Mouse (Mus musculus) 416B (cell line): ENCODE measurements around the gene Ank3.

Source experiments
- DNase-seq: peaks from one replicate; pipeline ENCODE4 v3.0.0; 2011; ENCODE audit warnings: low read depth

Gene Ank3

GRCm38 (mm10) chr10:69720899-69721490 is 322.4 kb downstream of the Ank3 start:
- DNase-seq = peak; percentile 5

- no peak for DNase-seq
Measured at GRCm38 (mm10) chr10:69724159-69724558, 325.6 kb downstream of the Ank3 start.

DNA sequence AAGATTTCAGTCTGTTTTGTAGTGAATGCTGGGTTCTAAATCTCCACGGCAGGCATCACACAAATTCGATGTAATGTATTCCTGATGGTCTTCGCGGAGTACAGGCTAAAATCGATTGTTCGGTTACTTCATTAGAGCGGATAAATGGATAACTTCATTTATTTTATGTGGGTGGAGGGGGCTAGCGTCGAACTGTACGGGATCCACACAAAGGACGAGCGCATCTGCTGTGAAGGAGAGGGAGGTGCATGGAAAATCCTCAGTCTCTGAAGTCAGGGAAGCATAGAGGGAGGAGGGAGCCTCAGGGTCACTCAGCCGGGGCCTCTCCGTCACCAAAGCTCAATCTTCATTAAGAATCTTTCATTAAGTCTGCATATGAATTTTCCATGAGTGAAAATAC is 326.5 kb downstream of the Ank3 start:
- no peak for DNase-seq

DNA sequence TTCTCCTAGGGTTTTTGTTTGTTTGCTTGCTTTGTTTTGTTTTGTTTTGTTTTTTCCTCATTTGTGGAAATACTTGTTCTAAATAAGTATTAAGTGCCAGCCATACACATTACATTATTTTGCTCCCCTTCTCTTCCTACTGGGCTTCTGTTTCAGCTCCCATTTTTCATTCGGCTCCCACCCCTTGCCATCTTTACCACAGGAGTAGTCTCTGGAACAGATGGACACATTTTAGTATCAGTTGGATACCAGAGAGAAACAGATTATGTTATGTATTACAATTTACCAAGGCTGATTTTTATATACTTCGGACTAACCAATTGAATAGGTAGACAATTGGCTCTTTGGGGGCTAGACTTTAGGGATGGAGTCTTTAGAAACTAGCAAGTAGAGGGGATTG is 327.7 kb downstream of the Ank3 start:
- no peak for DNase-seq

GRCm38 (mm10) chr10:69726806-69727205 is 328.2 kb downstream of the Ank3 start:
- no peak for DNase-seq

- no peak for DNase-seq
Measured at GRCm38 (mm10) chr10:69728876-69729275, 330.3 kb downstream of the Ank3 start.

GRCm38 (mm10) chr10:69730351-69730871 is 331.8 kb downstream of the Ank3 start:
- no peak for DNase-seq

DNA sequence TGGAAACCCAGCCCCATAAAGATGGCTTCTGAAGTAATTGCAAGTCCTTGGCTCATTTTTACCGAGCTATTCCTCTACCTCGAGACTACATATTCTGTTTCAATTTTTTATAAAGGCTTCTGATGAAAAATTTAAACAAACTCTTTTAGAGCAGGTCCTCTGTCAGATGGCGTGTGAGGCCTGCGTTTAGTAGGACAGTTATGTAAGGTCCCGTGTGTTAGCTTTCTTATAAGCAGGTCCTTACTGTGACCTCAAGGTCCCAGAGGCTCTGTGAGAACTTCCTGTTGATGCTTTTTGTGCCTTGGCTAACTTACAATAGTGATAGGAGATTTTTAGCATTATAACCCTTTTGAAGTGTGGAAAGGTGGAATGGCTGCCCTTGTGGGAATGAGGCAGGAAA is 332.8 kb downstream of the Ank3 start:
- no peak for DNase-seq

DNA sequence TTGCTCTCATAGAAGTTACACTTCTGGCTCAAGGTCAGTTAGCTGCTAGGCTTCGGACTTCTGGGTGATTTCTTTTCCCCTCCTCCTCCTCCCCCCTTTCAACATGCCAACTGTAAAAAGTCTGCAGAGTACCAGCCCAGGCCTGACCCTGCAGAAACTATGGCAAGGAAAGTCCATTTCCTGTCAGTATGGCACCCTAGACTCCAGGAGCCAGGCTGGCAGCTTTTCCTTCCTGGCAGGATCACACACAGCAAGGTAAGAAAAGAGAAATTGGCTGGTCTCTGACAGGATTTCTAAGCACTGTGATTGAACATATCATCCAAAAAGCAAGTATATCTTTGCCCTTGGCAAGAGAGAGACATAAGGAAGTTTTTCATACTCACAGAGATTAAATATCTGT is 333.3 kb downstream of the Ank3 start:
- DNase-seq = no peak

GRCm38 (mm10) chr10:69736241-69736640 is 337.7 kb downstream of the Ank3 start:
- DNase-seq = no peak

DNA sequence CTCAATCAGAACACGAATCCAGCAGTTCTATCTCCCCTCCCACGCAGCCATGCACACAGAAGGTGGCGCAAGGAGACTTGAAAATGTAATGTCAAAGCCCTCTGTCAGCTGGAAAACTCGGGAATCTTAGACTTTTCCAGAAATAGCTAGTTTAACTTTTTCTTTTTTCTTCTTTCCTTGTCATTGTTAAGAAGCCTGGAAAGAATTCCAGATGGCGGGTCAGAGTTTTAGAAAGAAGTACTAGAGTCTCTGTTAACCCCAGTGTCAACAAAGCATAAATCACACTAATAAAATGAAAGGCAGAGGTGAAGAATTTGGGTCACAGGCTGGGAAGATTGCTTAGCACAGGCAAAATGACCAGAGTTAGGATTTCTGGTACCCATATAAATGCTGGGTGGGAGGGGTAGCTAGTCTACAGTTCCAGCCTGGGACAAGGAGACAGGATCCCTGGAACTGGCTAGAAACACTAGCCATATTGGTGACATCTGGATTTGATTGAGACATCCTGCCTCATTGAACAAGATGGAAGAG is 340.2 kb downstream of the Ank3 start:
- DNase-seq = no peak

DNA sequence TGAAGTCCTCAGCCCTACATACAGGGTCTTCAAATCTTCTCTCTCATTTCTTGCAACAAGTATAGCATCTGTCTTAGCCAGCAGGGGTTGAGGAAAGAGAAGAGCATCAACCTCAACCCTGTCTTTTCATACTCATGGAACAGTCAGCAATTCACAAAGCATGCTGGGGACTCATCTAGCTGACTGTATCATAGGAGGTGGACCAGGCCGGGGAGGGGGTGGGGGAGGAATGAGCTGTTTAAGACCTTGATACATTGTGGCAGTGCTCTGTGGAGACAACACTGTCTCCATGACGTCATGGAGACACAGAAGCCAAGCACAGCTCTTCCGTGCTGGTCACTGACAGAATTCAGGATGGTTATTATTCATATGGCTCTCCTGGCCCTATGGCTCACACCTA is 344.0 kb downstream of the Ank3 start:
- DNase-seq = no peak

DNA sequence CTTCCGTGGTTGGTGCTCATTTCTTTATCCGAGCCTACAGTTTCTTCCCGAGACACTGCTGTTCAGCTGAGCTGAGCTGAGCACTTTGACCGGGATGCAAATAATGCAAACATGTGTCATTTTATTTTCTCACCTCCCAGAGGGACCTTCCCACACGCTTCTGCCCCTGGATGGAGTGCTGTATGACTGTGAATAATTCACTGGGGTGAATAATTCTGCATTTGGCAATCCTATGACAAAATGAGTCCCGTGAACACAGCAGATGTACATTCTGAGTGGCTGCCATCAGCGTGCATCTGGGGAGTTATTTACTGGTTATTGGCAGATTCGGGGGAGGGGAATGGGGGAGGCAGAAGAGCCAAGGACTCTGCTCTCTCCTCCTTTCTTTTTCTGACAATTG is 345.6 kb downstream of the Ank3 start:
- DNase-seq = no peak

DNA sequence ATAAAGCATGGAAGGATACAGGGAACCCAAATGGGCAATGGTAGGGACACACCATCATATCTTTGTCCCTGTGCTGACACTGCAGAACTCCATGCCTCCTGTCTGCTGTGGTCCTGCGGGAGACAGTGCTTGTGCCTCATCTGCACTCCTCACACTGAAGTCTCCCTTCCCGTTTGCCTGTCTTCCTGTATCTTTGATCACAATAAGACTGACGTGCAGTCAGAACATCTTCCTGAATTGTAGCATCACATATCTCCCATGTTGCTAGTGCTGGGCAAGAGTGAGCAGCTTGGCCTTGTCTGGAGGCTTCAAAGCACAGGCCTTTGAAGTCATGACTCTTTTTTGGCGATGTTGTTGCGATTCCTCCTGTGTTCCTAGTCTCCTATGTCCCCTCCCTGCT is 346.3 kb downstream of the Ank3 start:
- no peak for DNase-seq

GRCm38 (mm10) chr10:69746322-69746721 is 347.7 kb downstream of the Ank3 start:
- no peak for DNase-seq

DNA sequence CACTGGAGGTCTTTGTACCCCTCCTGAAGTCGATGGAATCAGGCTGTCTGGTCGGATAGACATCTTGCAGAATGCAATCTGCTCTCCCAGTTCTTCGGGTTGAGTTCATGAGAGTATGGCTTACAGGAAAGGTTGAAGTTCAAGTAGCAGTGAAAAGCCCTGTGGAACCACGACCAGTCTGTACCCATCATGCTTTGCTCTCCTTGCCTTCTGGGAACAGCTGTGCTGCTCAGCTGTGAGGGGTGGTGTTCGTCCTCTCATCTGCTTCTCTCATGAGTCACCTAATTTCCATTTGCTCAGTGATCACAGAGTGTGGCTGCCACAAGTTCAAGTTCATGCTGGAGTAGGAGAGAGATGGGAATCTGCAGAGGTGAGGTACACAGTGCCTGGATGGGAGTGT is 348.2 kb downstream of the Ank3 start:
- DNase-seq = peak; percentile 24

DNA sequence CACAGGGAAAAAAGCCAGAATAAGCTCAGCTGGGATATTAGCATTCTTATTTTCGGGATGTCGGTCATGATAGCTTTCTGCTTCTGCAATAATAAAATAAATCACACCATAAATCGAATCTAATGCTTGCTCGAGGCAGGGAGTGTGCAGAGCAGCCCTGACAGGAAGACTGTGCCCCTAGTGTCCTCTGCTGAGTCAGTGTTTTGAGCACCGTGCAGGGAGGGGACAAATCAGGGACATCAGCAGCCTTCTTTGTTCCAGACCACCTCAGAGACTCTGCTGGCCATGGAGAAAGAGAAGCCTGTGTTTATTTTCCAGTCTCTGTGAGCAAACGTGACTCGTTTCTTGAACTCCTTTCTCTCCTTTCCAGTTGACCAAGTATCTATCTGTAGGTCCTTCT is 352.8 kb downstream of the Ank3 start:
- DNase-seq = no peak

- DNase-seq = no peak
Measured at GRCm38 (mm10) chr10:69753464-69753863, 354.9 kb downstream of the Ank3 start.

GRCm38 (mm10) chr10:69756956-69757672 is 358.5 kb downstream of the Ank3 start:
- DNase-seq = peak; percentile 42

- no peak for DNase-seq
Measured at GRCm38 (mm10) chr10:69762977-69763376, 364.4 kb downstream of the Ank3 start.

DNA sequence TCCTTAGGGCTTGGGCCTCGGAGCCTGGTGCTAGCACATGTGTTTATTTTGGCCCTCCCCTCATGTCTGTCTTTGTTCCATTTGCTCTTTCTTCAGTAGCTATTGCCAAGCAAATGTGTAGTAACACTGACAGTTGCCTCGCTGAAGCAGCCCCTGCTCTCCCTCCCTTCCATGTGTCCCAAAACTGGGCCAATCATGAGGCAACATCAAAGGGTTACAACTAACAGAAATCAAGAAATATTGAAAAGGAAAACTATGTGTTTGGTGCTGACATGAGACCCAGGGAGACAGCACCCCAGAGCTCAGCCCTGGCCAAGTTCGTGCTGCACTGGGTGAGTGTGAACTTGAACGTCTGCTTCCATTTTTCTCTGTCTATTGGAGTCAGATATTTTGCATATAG is 365.8 kb downstream of the Ank3 start:
- no peak for DNase-seq

- peak; percentile 99 for DNase-seq
Measured at GRCm38 (mm10) chr10:69777065-69777645, 378.6 kb downstream of the Ank3 start.

GRCm38 (mm10) chr10:69777736-69778135 is 379.2 kb downstream of the Ank3 start:
- DNase-seq = peak; percentile 86
